Mouse (Mus musculus) B cell, adult 2 months (primary cell): ENCODE measurements around the gene Tacr3.

Experiments
- DNase-seq, 2 experiments: peaks; one replicate each; pipeline ENCODE4 v3.0.0; 2022

Tacr3 gene

GRCm38 (mm10) chr3:134828875-134829530, at the start of gene Tacr3:
Tacr3 (plus strand) TSS chr3:134829007.
- DNase-seq = no peak

GRCm38 (mm10) chr3:134828492-134828874, 324 bp upstream of the Tacr3 start:
- no peak for DNase-seq

- DNase-seq = no peak
Measured at GRCm38 (mm10) chr3:134829531-134829921, 719 bp downstream of the Tacr3 start.

GRCm38 (mm10) chr3:134851342-134851741, 22.5 kb downstream of the Tacr3 start:
- no peak for DNase-seq

- DNase-seq = no peak
Measured at GRCm38 (mm10) chr3:134877701-134878100, 48.9 kb downstream of the Tacr3 start.

- DNase-seq = no peak
Measured at GRCm38 (mm10) chr3:134895831-134896230, 67.0 kb downstream of the Tacr3 start.

GRCm38 (mm10) chr3:134908890-134909289, 80.1 kb downstream of the Tacr3 start:
- DNase-seq = no peak

GRCm38 (mm10) chr3:134934703-134935102, 105.9 kb downstream of the Tacr3 start:
- DNase-seq = no peak

- DNase-seq = no peak
Measured at GRCm38 (mm10) chr3:134935461-134935860, 106.7 kb downstream of the Tacr3 start.

- DNase-seq = no peak
Measured at GRCm38 (mm10) chr3:134963461-134963860, 134.7 kb downstream of the Tacr3 start.

- DNase-seq = no peak
Measured at GRCm38 (mm10) chr3:134978902-134979301, 150.1 kb downstream of the Tacr3 start.

GRCm38 (mm10) chr3:134980140-134980539, 151.3 kb downstream of the Tacr3 start:
- DNase-seq = no peak
